Mouse (Mus musculus): ENCODE results near the gene Klk1b3.
A peak's percentile ranks its signal among the peaks of the same experiment; 100 is the strongest.
"Not testable (repeated sequence)": the region's sequence is repeated elsewhere in the genome, so short reads cannot be mapped to it uniquely, and the experiment has no call there.

The Klk1b3 gene

DNA sequence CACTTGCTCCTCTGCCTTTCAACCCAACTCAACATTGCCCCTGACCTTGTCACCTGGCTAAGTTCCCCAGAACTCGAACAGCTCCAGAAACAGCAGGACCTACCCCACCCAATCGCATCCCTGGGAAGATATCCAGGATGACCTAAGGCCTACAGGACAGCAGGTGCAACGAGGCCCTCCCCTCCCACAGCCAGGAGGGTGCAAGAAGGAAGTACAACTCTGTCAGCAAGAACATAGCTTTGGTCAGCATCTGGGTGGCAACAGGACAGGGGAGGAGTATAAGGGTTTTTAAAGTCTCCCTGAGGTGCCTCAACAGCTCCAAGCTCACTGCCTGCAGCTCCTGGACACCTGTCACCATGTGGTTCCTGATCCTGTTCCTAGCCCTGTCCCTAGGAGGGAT is at the start of gene Klk1b3:
Gene Klk1b3, plus strand, starts transcription at position 301 of the 400 bp plus-strand sequence.
- DNase-seq (ENCODE audit: low spot score), result no peak

DNA sequence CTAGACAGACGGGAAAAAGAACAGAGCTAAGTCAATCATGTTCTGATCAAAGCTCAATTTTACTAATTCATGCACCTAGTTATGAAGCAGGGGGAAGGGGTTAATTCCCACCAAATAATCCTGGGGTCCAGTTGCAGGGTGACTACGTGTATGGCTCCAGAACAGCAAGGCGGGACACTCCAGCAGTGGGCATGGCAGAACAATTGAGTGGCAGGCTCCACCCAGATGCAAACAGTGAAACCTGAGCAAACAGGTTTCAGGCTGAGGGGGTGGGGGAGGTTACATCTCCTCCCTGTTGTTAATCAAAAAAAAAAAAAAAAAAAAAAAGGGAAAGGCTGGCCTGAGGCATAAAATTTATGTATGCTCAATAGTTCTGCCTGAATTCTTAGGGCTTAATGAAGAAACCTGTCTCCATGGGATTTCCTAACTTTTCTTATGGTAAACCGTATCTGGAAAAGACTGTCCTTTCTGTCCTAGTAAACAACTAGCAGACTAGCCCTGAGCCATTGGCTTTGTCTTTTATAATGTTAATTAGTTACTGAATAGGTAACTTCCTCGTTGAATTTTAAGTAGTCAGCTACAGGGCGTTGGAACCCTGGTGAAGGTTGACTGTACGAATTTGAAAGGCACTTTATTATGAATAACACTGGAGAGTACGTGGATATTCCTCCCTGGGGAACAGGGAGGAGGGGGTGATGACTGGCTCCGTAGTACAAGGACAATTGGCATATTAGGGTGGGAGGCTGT is 18.5 kb upstream of the Klk1b3 start:
- no peak for DNase-seq (ENCODE audit: low spot score)

DNA sequence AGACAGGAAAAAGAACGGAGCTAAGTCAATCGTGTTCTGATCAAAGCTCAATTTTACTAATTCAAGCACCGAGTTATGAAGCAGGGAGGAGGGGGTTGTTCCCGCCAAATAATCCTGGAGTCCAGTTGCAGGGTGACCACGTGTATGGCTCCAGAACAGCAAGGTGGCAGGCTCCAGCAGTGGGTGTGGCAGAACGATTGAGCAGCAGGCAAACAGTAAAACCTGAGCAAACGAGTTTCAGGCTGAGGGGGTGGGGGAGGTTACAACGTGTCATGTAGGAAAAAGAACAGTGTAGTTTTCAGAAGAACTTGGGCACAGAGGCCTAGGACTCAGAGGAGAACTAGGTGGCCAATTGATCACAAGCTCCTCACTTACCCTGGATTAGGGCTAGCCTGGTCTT is 11.5 kb upstream of the Klk1b3 start:
- DNase-seq (ENCODE audit: low spot score), result not testable (repeated sequence)

DNA sequence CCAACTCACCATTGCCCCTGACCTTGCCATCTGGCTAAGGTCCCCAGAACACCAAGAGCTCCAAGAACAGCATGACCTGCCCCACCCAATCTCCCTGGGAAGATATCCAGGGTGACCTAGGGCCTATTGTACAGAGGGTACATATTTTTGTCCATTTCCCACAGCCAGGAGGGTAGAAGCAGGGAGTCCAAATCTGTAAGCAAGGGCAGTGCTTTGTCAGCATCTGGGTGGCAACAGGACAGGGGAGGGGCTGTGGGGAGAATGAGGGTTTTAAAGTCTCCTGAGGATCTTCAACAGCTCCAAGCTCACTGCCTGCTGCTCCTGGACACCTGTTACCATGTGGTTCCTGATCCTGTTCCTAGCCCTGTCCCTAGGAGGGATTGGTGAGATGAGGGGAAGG is 10.1 kb upstream of the Klk1b3 start, which contains the start of gene Klk1b24:
Gene Klk1b24, plus strand, starts transcription at position 301 of the 400 bp plus-strand sequence.
- peak; percentile 18 for DNase-seq (ENCODE audit: low spot score)

DNA sequence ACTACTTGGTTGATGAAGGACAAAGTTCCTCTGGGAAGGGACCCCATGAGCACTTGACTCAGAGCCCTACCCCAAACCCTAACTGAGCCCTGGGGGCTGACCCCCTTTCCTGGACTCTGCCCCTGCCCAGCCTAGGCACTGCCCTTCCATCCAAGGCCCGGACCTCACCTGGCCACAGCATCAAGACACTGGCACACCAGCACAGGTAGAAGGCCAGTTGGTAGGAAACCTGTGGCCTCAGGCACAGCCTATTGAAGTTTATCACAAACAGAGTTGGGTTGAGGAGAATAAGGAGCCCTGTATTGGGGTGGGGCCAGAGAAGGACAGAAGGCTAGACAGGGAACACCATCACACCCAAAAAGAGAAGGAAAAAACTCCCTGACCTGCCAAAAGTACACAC is 4.5 kb upstream of the Klk1b3 start:
- DNase-seq (ENCODE audit: low spot score), result not testable (repeated sequence)

DNA sequence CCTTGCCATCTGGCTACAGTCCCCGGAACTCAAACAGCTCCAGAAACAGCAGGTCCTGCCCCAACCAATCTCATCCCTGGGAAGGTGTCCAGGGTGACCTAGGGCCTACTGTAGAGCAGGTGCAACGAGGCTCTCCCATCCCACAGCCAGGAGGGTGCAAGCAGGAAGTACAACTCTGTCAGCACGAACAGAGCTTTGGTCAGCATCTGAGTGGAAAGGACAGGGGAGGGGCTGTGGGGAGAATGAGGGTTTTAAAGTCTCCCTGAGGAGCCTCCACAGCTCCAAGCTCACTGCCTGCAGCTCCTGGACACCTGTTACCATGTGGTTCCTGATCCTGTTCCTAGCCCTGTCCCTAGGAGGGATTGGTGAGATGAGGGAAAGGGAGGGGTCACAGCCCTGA is 9.1 kb downstream of the Klk1b3 start, which contains the start of gene Klk1b4:
Gene Klk1b4, plus strand, starts transcription at position 301 of the 400 bp plus-strand sequence.
- not testable (repeated sequence) for DNase-seq (ENCODE audit: low spot score)

DNA sequence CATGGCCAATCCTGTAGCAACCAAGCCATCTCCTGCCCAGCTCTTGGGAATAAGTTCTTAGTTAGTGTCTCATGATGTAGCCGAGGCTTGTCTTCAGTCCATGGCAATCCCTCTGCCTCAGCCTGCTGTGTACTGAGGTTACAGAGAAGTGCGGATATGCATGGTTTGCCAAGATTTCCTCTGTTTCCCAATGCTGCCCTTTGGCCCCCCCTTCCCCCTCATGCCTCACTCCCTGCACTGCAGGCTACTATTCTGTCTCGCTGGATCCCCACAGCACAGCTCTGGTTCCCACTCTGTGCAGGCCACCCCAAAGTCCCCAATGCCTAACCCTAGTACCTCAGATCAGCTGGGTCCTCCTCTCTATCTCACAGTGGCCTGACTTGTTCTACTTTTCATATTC is 10.3 kb downstream of the Klk1b3 start:
- no peak for DNase-seq (ENCODE audit: low spot score)

DNA sequence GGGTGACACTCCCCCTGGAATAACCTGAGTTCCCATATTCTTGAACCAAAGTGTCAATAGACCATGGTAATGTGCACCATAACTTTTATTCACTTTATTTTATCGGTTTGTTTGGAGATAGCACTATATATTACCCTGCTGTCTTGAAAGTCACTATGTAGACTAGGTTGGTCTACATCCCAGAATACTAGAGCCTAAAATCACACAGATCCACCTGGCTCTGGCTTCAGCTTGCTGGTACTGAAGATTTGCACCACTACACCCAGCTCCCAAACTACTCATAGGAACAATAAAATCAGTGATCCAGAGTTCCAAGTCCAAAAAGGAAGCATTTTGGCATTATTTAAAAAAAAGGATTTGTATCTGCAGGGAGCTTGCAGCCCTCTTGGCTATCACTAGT is 17.7 kb downstream of the Klk1b3 start, which contains the start of gene Klk1b5:
Gene Klk1b5, plus strand, starts transcription at position 301 of the 400 bp plus-strand sequence.
- no peak for DNase-seq (ENCODE audit: low spot score)

DNA sequence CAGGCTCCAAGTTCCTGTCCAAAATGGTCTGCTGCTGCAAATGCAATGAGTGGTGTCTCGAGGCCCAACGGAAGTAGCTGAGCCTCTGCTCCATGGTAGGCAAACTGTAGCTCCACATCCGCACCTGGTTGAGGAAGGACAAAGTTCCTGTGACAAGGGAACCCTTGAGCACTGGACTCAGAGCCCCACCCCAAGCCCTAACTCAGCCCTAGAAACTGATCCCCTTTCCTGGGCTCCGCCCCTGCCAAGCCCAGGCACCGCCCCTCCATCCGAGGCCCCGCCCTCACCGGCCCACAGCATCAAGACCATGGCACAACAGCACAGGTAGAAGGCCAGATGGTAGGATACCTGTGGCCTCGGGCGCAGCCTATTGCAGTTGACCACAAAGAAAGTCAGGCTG is 23.6 kb downstream of the Klk1b3 start:
- not testable (repeated sequence) for DNase-seq (ENCODE audit: low spot score)

DNA sequence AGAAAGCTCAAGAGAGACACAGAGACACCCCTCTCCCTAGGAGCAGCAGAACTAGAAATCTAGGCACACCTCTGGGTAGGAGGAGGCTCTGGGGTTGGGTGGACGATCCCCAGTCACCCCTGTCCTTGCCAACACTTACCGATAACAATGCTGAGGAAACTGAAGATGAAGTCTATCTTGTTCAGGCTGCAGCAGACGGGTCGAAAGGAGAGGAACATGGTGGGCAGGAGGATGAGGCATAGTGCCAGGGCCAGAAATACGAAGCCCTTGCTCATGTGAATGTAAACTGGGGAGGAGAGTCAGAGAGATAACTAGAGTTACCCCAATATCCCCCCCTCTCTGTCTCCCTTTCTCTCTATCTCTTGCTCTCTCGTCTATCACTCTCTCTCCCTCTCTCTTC is 24.3 kb downstream of the Klk1b3 start:
- not testable (repeated sequence) for DNase-seq (ENCODE audit: low spot score)

DNA sequence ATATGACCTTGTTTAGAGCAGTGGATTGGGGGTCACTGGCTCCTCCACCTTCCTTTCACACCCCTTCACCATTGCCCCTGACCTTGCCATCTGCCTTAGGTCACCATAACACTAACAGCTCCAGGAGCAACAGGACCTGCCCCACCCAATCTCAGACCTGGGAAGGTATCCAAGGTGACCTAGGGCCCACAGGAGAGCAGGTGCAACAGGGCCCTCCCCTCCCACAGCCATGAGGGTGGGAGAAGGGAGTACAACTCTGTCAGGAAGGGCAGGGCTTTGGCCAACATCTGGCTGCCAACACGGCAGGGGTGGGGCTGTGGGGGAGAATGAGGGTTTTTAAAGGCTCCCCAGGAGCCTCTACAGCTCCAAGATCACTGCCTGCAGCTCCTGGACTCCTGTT is 27.1 kb downstream of the Klk1b3 start, which contains the start of gene Klk1:
Gene Klk1, plus strand, starts transcription at position 285 of the 400 bp plus-strand sequence.
- DNase-seq (ENCODE audit: low spot score), result no peak

DNA sequence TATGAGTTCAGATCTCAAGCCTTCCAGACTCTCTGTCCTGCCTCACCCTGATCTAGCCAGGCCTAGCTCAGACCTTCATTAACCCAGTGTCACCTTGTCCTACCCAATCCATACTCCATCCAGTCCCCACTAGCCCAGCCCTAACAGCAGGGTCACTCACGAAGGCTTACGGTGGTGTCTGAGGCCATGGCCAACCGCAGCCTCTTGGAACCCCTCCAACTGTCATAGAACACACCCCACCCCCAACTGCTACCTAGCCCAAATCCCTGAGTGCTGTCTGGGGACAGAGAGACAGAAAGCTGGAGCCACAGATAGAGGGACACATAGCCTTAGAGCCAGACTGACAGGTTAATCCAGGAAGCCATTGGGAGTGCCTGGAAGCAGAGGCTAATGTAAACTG is 37.9 kb downstream of the Klk1b3 start, which contains the start of gene Gm36864:
Gene Gm36864, plus strand, starts transcription at position 269 of the 400 bp plus-strand sequence.
- DNase-seq (ENCODE audit: low spot score), result no peak

DNA sequence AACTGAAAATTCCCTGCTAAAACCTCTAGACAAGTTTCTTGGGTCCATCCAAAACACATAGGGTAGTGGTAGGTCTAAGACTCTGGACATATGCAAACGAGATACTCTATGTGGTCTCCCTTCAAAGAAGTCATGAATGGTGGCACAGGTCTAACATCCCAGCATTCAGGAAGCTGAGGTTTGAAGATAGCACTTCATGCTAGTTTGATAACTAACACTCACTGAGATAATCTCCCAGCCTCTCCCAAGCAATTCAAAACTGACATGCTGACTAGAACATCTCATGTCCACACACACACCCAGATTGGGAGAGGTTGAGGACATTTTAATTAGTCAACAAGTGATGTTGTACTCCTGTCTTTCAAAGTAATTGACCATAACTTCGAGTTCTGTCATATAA is 41.9 kb downstream of the Klk1b3 start:
- DNase-seq (ENCODE audit: low spot score), result no peak

DNA sequence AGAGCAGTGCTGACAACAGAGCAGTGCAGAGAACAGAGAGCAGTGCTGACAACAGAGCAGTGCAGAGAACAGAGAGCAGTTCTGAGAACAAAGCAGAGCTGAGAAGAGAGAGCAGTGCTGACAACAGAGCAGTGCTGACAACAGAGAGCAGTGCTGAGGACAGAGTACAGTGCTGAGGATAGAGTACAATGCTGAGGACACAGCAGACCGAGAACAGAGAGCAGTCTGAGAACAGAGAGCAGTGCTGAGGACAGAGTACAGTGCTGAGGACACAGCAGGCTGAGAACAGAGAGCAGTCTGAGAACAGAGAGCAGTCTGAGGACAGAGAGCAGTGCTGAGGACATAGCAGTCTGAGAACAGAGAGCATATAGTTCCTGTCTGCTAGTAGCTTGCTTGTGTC is 42.7 kb downstream of the Klk1b3 start:
- DNase-seq (ENCODE audit: low spot score), result no peak

DNA sequence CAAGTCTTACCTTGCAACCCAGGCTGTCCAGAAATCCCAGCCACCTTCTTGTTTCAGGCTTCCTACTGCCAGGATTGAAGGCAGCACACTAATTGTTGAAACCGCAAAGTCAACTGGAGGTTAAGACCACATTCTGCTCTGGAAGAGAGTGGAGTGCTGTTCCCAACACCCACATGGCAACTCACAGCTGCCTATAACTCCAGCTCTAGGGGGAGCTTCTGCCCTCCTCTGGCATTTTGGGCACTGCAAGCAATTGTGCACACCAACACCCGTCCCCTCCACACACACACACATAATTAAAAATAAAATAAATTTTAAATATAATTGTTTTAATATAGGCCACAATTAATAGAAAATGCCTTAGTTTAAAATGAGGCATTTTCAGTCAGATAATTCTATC is 43.2 kb downstream of the Klk1b3 start:
- no peak for DNase-seq (ENCODE audit: low spot score)

DNA sequence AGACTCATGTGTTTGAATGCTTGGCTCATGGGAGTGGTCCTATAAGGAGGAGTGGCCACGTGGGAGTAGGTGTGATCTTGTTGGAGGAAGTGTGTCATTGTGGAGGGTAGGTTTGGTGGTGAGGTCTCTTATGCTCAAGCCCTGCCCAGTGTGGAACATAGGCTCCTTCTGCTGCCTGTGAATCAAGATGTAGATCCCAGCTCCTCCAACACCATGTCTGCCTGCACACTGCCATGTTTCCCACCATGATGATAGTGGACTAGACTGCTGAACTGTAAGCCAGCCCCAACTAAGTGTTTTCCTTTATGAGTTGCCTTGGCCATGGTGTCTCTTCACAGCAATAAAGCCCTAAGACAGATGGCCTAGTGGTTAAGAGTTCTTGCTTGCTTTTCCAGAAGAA is 46.1 kb downstream of the Klk1b3 start:
- DNase-seq (ENCODE audit: low spot score), result no peak

DNA sequence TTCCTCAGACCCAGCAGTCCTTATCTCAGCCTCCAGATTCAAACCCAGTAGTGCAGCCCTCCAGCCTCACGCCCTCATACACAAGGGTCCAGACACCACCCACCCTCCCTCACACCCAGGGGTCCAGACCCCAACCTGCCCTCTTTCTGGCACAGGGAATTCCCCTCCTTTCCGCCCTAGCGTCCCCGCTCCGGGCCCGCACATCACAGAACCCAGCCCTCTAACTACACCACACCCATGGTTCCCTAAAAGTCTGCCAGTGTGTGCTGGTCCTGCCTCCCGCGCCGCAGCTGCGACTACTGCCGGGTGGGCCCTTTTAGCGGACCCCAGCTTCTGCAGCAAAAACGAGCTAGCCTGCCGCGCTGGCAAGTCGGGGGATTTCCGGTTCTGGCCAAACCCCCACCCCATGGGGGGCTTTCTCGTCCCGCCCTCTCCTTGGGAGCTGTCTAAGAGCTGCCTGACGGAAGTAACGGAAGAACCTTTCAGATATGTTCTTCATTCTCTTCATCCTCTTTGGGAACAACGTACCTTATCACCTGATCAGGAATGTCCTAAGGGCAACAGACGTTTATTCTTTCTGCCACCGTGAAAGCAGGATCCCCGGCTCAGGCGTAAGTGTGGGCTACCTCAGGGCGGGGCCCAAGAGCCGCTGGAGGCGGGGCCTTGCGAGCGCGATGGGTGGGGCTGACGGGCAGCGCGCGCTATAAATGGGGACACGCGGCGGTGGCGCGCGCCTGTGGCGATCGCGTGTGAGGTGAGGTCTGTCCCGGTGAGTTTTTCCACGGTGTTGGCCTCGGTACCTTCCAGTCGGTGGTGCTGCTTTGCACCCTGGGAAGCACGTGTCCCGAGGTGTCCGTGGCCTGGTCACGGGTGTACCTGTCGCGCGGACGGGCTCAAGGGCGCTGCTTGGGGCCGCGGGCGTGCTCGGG is 48.3 kb downstream of the Klk1b3 start, which contains the start of the genes 1700028J19Rik and 2410002F23Rik:
Gene 1700028J19Rik, minus strand, starts transcription at position 641 of the 929 bp plus-strand sequence.
Gene 2410002F23Rik, plus strand, starts transcription at position 668 of the 929 bp plus-strand sequence.
- peak; percentile 91 for DNase-seq (ENCODE audit: low spot score)

DNA sequence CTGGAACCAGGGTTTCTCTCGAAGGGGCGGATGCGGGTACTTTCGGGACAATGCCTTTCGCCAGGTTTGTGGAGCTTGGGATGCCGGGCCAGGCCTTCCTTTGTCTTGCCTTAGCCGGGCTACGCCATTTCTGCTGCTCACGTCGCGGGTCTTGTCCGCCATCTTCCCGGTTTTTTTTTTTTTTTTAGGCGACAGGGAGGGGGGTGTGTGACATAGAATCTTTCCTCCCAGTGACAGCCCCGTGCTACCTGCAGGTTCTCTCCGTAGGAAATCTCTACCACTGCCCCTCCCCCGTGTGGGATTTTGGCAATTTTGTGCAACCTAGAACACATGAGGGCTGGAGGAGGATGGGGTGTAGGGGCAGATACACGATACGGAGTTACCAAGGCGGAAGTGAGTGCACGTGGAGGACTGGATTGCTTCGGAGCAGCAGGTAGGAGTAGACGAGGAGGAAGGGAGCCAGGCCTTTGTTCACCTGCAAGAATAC is 49.0 kb downstream of the Klk1b3 start:
- peak; percentile 73 for DNase-seq (ENCODE audit: low spot score)

DNA sequence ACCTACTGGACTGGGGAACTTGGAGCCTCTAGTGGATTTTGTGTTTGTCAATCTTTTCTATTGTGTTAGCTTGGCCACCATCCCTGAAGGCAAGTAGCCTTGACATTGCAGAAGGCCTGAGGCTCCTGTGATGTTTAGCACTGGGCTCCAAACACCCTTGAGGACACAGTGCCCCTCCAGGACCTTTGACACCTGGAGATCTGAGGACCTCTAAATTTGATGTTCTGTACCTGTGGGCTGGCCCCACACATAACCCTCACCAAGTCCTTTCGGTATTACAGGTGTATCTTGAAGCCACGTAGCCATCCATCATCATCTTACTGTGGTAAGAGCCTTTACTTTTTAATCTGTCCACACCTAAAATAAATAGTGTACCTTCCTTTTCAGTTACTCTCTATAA is 50.0 kb downstream of the Klk1b3 start:
- DNase-seq (ENCODE audit: low spot score), result no peak

DNA sequence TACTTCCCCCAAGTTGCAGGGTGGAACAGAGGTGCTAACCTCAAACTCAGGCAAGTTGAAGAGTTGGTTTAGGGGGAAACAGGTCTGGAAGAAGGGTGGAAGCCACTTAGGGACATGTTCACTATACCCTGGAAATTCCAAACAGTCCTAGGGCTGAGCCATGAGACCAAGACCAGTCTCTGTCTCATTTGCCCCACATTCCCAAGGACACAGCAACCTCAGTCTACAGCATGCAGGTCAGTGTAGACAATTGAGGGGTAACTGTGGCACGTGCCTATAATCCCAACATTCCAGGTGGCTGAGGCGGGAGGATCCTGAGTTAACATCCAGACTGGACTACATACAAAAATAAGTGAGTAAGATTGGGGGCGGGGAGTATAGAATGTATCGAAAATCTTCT is 51.3 kb downstream of the Klk1b3 start:
- DNase-seq (ENCODE audit: low spot score), result no peak

DNA sequence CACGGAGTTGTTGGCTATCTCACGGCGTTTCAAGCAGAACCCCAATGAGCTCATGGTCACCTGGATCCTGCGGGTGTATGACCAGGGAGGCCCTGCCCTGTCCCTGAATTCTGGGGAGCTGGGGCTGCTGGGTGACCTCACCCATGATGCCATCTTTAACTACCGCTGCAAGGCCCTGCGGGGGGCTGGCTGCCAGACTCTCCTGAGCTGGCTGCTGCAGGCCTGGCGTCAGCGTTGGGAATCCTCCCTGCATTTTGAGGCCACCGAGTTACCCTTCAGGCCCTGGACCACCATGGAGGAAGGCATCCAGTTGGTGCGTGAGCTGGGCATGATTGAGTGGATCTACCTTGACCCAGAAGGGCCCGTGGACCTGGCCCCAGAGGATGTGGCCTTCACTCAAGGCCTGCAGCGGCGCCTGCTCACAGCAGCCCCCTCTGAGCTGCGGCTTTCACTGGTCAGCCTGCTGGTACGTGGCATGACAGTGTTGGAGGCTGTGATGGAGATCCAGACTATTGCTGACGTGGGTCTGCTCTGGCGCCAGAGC is 52.8 kb downstream of the Klk1b3 start:
- DNase-seq (ENCODE audit: low spot score), result not testable (repeated sequence)
